Mouse (Mus musculus) T-helper 1 cell (primary cell): ENCODE results near the gene Trim7.
"Not testable (repeated sequence)": the region's sequence is repeated elsewhere in the genome, so short reads cannot be mapped to it uniquely, and the experiment has no call there.

ENCODE experiments used
- in situ Hi-C: fragments of 300-600 bp; cut with MboI, MseI; formaldehyde crosslinking; loops from one replicate; pipeline ENCODE4 v1.15.1; 2025; ENCODE audit warnings: high pct_unique_total_duplicates

The Trim7 gene

GRCm38 (mm10) chr11:48846362-48846761, 20.4 kb downstream of the Trim7 start:
- in situ Hi-C loops = not testable (repeated sequence)

- in situ Hi-C loops = no loop called here
These were observed 20.9 kb downstream of the Trim7 start for GRCm38 (mm10) chr11:48846881-48847280.

DNA sequence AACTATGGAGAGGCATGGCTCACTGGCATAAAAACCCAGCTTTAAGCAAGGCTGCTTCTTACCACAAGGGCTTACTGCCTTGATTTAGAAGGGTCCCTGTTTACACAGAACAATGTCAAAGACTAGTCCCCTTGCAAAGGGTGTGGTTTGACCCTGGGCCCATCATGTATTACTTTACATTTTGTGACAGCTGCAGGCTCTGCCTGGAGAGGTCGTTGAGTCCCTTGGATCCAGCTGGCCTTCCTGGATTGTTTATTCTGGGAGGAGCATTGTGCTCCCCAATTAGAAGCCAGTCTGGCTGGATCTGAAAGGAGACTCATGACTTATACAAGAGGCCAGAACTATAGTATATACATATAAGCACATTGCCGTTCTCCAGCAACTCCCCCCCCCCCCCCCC, 24.3 kb downstream of the Trim7 start:
- in situ Hi-C loops = loop anchor here (5.0 kb wide), 1 partner anchor 63 kb away; no protein-coding TSS in a partner anchor

GRCm38 (mm10) chr11:48851270-48851995, 25.5 kb downstream of the Trim7 start:
- in situ Hi-C loops = loop anchor here (5.0 kb wide), 1 partner anchor 64 kb away; no protein-coding TSS in a partner anchor

GRCm38 (mm10) chr11:48852190-48852589, 26.2 kb downstream of the Trim7 start:
- in situ Hi-C loops = loop anchor here (5.0 kb wide), 1 partner anchor 65 kb away; no protein-coding TSS in a partner anchor

DNA sequence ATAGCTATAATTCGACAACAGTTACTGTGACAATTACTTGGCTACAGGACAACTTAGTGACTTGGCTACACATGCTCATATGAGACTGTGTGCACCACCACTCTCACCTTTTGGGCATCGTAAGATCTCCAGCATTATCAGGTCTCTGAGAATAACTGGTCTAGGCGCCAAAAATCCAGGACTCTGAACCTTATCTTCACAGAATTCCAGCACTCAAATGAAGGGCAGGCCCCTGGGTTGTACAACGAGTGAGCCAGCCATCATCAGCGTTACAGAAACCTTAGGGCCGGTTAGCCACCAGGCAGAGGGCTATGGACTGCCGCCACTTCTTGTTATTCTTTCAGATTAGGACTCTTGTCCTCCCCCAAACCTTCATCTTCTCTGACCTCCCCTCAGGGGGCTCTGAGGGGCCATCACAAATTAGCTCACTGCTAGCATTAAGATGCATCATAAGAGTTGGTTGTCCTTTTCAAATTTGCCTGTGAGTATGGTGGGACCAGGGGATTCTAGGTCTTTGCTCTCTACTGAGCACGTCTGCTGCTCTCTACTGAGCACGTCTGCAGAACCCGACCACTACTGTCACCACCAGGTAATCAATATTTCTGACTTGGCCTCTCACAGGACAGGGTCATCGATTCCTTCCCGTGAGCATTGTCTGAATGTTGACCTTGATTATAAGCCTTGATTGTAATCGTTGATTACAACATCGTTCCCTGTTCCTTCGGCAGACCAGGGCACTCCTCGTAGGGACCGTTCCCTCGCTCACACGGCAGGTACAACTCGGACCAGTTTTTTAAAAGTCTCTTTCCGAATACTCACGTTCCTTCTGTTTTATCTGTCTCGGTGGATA, 26.9 kb downstream of the Trim7 start:
- in situ Hi-C loops = loop anchor here (5.0 kb wide), 1 partner anchor 66 kb away; no protein-coding TSS in a partner anchor

DNA sequence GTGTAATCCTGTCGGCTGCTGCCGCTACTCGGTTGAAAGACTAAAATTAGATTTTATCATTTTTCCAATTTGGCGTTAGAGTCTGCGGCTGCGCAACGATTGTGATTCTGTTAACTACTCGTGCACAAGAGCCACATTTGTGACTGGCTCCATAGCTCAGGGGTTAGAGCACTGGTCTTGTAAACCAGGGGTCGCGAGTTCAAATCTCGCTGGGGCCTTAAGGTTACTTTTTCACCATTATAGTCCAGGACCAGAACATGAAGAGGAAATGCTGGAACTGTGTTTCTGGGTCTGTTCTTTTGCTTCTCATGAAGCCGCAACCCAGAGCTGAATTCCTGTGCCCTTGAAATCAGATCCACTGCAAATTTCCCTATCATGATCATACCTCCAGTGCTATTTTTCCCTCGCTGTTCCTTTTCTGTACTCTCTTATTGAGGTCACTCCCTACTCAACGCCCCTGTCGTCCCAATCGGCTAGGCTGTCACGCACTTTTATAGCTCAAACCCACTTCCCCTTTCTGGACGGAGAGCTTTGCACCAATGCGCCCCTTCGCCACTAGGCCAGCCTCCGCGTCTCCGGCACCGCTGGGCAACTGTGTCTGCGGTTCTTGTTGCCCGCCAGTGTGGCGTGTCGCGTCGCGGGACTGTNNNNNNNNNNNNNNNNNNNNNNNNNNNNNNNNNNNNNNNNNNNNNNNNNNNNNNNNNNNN, 27.7 kb downstream of the Trim7 start:
- in situ Hi-C loops = loop anchor here (5.0 kb wide), 1 partner anchor 66 kb away; no protein-coding TSS in a partner anchor

- in situ Hi-C loops = no loop called here
These were observed 33.1 kb downstream of the Trim7 start for GRCm38 (mm10) chr11:48859014-48859413.

GRCm38 (mm10) chr11:48862784-48863319, 36.9 kb downstream of the Trim7 start:
- in situ Hi-C loops = loop anchor here (10.0 kb wide), 1 partner anchor 412 kb away; the partner anchor contains the start of gene Olfr1393

DNA sequence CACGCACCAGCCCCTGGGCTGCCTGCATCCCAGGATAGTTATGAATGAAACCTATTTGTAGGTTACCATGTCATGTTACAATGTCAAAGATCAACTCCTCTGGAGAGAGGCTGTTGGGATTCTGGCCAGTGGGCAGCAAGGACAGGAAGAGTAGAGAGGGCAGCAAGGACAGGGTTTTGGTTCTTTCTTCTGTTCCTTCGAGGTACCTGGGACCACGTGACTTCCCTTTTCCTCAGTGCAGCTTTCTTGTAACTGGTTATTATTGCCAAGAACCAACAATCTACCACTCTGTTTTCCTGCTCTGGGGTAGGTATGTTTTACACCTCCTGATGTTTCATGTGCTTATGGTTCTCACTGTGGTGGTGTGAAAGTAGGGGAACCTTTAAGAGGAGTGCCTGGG, 37.9 kb downstream of the Trim7 start:
- in situ Hi-C loops = loop anchor here (10.0 kb wide), 1 partner anchor 411 kb away; the partner anchor contains the start of gene Olfr1393

DNA sequence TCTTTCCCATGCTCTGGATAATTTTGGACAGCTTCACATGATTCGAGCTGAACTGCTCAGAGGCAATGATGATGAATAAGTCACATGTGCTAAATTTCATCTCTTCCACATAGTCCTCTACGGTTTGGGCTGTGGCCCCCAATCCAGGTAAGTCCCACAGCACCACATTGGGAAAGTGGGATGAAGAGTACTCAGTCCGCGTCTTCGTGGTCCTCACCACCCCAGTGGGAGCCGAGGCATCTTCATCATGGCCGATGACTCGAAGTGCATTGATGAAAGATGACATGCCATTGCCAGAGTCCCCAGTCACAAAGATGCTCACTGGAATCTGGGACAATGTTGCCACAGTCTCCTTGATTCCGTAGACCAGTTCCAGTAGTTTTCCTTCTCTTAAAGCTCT, 40.5 kb downstream of the Trim7 start:
- in situ Hi-C loops = loop anchor here (10.0 kb wide), 1 partner anchor 408 kb away; the partner anchor contains the start of gene Olfr1393

- in situ Hi-C loops = loop anchor here (5.0 to 10.0 kb wide), 4 partner anchors 228 to 1345 kb away; partner anchors contain the start of genes Mgat4b, Olfr1393 and Sqstm1
These were observed 43.6 kb downstream of the Trim7 start for GRCm38 (mm10) chr11:48869380-48870110.

GRCm38 (mm10) chr11:48870781-48871180, 44.8 kb downstream of the Trim7 start:
- in situ Hi-C loops = loop anchor here (5.0 to 10.0 kb wide), 3 partner anchors 227 to 1344 kb away; partner anchors contain the start of genes Mgat4b and Sqstm1

DNA sequence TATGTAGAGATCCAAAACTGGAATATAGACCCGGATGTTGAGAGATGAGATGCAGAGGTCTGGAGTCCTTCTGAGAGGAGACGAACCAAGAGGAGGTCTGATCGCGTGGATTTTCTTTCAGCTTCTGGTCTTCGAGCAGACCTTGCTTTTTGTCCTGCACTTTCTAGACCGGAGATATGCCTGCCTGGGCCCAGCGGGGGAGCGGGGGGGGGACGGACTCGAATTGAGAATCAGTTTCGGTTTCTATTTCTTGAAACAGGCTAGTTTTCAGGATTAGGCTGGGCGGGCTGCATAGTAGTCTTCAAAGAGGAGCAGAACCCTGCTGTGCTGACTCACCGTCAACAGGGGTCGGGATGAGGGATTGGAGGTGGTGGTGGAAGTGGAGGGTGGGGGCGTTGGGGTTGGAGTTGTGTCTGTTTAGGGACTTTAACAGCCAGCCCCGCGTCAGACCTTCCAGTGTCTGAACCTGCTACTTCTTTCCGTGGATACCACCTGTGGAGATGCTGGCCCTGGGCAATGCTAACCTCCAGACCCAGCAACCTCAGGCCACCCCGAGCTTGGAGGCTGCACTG, 45.3 kb downstream of the Trim7 start, which contains the start of gene Irgm1:
Irgm1 (minus strand) TSS at position 483 of the 572 bp plus-strand sequence.
- in situ Hi-C loops = loop anchor here (5.0 to 10.0 kb wide), 3 partner anchors 226 to 1344 kb away; partner anchors contain the start of genes Mgat4b and Sqstm1

- in situ Hi-C loops = loop anchor here (5.0 to 10.0 kb wide), 3 partner anchors 225 to 1343 kb away; partner anchors contain the start of genes Mgat4b and Sqstm1
These were observed 46.0 kb downstream of the Trim7 start for GRCm38 (mm10) chr11:48871817-48872541.

GRCm38 (mm10) chr11:48872695-48873300, 46.9 kb downstream of the Trim7 start:
- in situ Hi-C loops = loop anchor here (5.0 to 10.0 kb wide), 3 partner anchors 225 to 1342 kb away; partner anchors contain the start of genes Mgat4b and Sqstm1

DNA sequence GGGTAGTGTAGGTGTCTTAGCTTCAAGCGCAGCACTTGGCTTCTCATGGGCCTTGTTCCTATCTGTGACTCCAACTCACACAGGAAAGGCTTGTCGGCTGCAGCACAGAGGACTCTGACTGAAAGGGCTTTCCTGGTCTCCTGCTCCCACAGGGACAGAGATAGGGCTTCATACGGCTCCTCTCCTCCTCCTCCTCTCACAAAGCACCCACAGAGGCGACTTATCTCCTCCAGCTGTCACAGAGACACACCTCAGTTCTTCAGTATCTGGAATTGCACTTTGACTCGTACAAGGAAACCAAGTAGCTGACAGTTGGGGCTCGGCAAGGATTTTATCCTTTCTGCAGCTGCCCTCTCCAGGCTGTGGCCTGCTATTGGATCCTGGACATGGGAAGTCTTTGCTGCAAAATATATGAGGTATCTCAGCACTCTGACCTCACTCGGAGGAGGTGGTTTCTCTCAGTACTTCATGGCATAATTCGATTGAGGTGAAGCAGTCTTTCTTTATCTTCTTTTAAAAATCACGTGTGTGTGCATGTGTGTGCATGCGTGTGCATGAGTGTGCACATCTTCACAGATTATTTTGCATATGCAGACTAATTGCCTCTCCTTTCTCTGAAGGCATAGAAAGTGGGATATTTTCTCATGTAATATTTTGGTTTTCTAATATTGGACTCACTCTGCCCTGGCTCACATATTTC, 47.8 kb downstream of the Trim7 start:
- in situ Hi-C loops = loop anchor here (5.0 to 10.0 kb wide), 3 partner anchors 224 to 1341 kb away; partner anchors contain the start of genes Mgat4b and Sqstm1
